Mouse (Mus musculus) heart, embryonic 13.5 days (tissue): Measurements from ENCODE around the gene Rrm1. TPM values are rescaled to one million over a fixed set of nuclear protein-coding genes. Genes with fewer than 3 reads are reported as not detected.

Experiments
- ATAC-seq: fragments of 200-750 bp; cut with Nextera tagmentation; 2 replicates; pipeline ENCODE4 v1.8.0; 2017; ENCODE audit warnings: moderate TSS enrichment; ENCODE audit not compliant: insufficient number of reproducible peaks, low FRiP score, low TSS enrichment; ENCODE audit errors: extremely low read depth
- H3K27ac ChIP-seq: fragments of 300-500 bp; sonication (generic); replicated peaks from 2 replicates; pipeline ENCODE4 v1.5.1; 2015; ENCODE audit warnings: moderate library complexity, mild to moderate bottlenecking, inconsistent platforms
- H3K27me3 ChIP-seq: fragments of 300-500 bp; sonication (generic); replicated peaks from 2 replicates; pipeline ENCODE4 v1.6.1; 2015; ENCODE audit warnings: mild to moderate bottlenecking, inconsistent platforms
- H3K36me3 ChIP-seq: fragments of 300-500 bp; sonication (generic); 2 replicates; pipeline ENCODE4 v1.6.1; 2015; ENCODE audit warnings: mild to moderate bottlenecking, inconsistent platforms
- H3K4me1 ChIP-seq: fragments of 300-500 bp; sonication (generic); 2 replicates; pipeline ENCODE4 v1.6.1; 2015; ENCODE audit warnings: inconsistent platforms
- H3K4me2 ChIP-seq: fragments of 300-500 bp; sonication (generic); 2 replicates; pipeline ENCODE4 v1.6.1; 2015; ENCODE audit warnings: inconsistent platforms, mild to moderate bottlenecking, moderate library complexity
- H3K4me3 ChIP-seq: fragments of 300-500 bp; sonication (generic); 2 replicates; pipeline ENCODE4 v1.5.1; 2015; ENCODE audit warnings: moderate library complexity, mild to moderate bottlenecking, inconsistent platforms
- H3K9ac ChIP-seq: fragments of 300-500 bp; sonication (generic); 2 replicates; pipeline ENCODE4 v1.6.1; 2015; ENCODE audit warnings: inconsistent platforms, mild to moderate bottlenecking, moderate library complexity
- H3K9me3 ChIP-seq: fragments of 300-500 bp; sonication (generic); 2 replicates; pipeline ENCODE4 v1.6.1; 2016; ENCODE audit warnings: inconsistent platforms
- WGBS: fragments of 180-500 bp; shearing (Covaris S2); methylation state at CpG from one replicate; pipeline ENCODE4 v1.1.7; 2015; ENCODE audit warnings: mixed read lengths; 5-methylcytosine and 5-hydroxymethylcytosine counted together
- polyA plus RNA-seq: library from polyadenylated mRNA; unstranded; fragments of >200 nt; fragmentation: Nextera tagmentation; extraction: Ambion mirVana; gene quantifications from 2 replicates; pipeline ENCODE4 v1.2.1, GENCODE M21; 2015

Rrm1 gene
- polyA plus RNA-seq, 1 experiment from 2014 or later = 126 TPM

DNA sequence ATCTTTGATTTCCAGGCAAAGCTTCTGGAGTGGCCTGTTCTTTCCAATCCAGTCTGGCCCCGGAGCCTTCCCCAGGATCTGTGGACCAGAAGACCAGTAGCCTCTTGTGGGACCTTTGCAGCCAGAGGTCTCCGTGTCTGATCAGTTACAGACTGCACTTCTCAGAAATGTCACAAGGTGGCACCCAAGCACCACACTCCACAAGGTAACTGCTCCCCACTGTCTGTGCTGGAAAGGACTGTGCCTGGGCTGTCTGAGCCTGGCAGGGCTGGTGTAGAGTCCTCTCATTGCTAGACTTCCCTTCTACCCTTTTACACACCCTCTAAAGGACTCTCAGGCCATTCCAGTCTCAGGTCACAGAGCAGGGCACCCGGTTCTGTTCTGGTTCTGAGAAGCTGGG lies 65.4 kb downstream of the Rrm1 start:
- Histone ChIP-seq H3K36me3 (no peaks in the 10 kb centered on the region), H3K4me1 (no peaks in the 10 kb centered on the region), H3K9me3 (no peaks in the 10 kb centered on the region), H3K4me2 (no peak overlapping the region), H3K27ac (no peak overlapping the region), H3K4me3 (no peak overlapping the region), H3K9ac (no peak overlapping the region), H3K27me3 (peaks cover 7% of the 10 kb centered on the region)
- ATAC-seq = no peak
- WGBS = 40% methylated on average over 3 of the region's 3 CpGs

GRCm38 (mm10) chr7:102508066-102508465 lies 66.6 kb downstream of the Rrm1 start:
- no peaks in the 10 kb centered on the region for H3K9me3 ChIP-seq
- no peak overlapping the region for H3K4me3 ChIP-seq
- H3K9ac ChIP-seq = no peak overlapping the region
- 77% methylated on average over 9 of the region's 9 CpGs for WGBS
- H3K4me1 ChIP-seq = no peaks in the 10 kb centered on the region
- H3K27me3 ChIP-seq = peaks cover 15% of the 10 kb centered on the region
- no peak overlapping the region for H3K27ac ChIP-seq
- no peak overlapping the region for H3K4me2 ChIP-seq
- no peak for ATAC-seq
- no peaks in the 10 kb centered on the region for H3K36me3 ChIP-seq

DNA sequence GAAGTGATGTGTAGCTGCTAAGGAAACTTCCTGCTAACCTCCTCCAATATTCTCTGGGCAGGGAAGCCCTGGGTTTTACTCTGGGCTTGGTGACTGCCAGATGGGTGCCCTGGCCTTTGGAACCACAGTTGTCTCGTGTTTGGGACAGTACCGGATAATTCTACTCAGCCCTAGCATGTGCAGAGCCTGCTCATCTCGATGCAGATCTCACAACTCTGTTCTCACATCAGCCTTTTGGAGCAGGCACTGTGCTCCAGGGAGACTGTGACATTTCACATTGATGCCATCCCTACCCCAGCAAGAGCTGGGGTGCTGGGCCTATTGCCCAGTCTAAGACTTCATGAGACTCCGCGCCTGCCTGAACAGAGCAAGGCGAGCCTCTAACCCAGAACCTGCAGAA lies 67.2 kb downstream of the Rrm1 start:
- Histone ChIP-seq H3K9ac (no peak overlapping the region), H3K27me3 (peaks cover 18% of the 10 kb centered on the region), H3K4me3 (no peak overlapping the region), H3K27ac (no peak overlapping the region), H3K9me3 (no peaks in the 10 kb centered on the region), H3K4me2 (no peak overlapping the region), H3K4me1 (no peaks in the 10 kb centered on the region), H3K36me3 (no peaks in the 10 kb centered on the region)
- ATAC-seq = no peak
- WGBS = 79% methylated on average over 6 of the region's 6 CpGs

DNA sequence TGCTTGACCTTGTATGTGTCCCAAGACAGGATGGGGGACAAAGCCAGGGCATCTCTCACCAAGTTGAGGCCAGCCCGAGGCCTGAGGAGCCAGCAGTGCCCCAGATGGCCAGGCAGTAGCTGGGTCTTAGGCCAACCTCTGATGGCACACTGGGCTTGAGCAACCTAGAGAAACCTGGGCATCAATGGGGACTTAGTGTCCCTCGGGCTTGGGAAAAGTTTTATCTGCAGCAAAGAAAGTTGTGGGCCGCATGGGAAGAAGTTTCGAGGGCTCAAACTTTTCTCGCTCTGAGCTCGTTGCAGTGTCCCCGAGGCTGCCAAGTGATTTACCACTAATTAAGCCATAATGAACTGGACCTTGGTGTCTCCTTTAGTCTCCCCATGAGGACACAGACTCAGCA lies 68.2 kb downstream of the Rrm1 start:
- Histone ChIP-seq H3K9ac (no peak overlapping the region), H3K4me2 (no peak overlapping the region), H3K36me3 (no peaks in the 10 kb centered on the region), H3K9me3 (no peaks in the 10 kb centered on the region), H3K27ac (no peak overlapping the region), H3K27me3 (peaks cover 29% of the 10 kb centered on the region), H3K4me1 (no peaks in the 10 kb centered on the region), H3K4me3 (no peak overlapping the region)
- WGBS = 78% methylated on average over 7 of the region's 7 CpGs
- no peak for ATAC-seq

DNA sequence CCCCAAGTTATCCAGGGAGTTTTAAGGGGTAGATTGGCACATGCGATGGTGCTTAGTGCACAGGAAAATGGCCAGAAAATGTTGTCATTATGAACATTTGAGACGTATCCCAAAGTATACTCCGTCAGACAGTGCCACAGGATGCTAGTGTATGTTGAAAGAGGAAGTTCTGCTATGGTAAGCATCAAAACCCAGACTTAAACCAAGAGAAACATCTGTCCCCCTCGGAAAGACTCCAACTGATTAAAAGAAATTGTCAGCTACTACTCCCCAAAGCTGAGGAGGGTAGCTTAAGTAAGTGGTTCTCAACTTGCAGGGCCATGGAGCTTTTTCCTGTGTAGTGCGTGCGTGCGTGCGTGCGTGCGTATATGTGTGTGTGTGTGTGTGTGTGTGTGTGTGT lies 70.4 kb downstream of the Rrm1 start:
- Histone ChIP-seq H3K4me3 (no peak overlapping the region), H3K9me3 (no peaks in the 10 kb centered on the region), H3K9ac (no peak overlapping the region), H3K36me3 (no peaks in the 10 kb centered on the region), H3K4me2 (no peak overlapping the region), H3K27me3 (peaks cover 43% of the 10 kb centered on the region), H3K4me1 (peaks cover 7% of the 10 kb centered on the region), H3K27ac (no peak overlapping the region)
- ATAC-seq = no peak
- WGBS = 87% methylated on average over 10 of the region's 10 CpGs

- 1% methylated on average over 53 of the region's 54 CpGs for WGBS
- no peak overlapping the region for H3K27ac ChIP-seq
These were observed 71.4 kb downstream of the Rrm1 start for GRCm38 (mm10) chr7:102512814-102513435.

DNA sequence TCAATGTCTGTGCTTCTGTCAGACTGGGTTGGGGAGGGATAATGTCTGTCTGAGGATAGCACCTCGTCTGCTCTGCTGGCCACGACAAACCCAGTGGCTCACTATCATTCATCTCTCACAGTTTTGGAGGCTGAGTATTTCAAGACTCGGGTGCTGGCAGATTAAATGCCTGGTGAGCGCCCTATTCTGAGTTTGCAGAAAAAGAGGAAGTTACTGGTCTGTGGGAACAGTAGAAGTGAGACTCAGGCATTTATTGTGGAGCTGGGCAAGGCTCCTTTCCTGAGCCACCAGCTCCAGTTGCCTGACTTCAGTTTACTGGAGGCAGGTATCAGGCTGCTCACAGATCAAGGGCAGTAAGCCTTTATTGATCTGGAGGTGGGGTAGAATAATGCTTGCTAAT lies 72.6 kb downstream of the Rrm1 start:
- no peak for ATAC-seq
- Histone ChIP-seq H3K27ac (no peak overlapping the region), H3K4me1 (peaks cover 7% of the 10 kb centered on the region), H3K36me3 (no peaks in the 10 kb centered on the region), H3K9me3 (no peaks in the 10 kb centered on the region), H3K27me3 (peaks cover 51% of the 10 kb centered on the region), H3K4me2 (no peak overlapping the region), H3K4me3 (no peak overlapping the region), H3K9ac (no peak overlapping the region)
- WGBS = 34% methylated on average over 4 of the region's 4 CpGs

More at GRCm38 (mm10) chr7:102512814-102513435, 71.4 kb downstream of the Rrm1 start:
- peaks cover 51% of the 10 kb centered on the region for H3K27me3 ChIP-seq
- no peaks in the 10 kb centered on the region for H3K9me3 ChIP-seq
- peak overlapping the region; percentile 87 for H3K4me2 ChIP-seq
- H3K4me1 ChIP-seq = peaks cover 7% of the 10 kb centered on the region
- peak; percentile 64; the same call in 1 of the 2 replicates for ATAC-seq
- peak overlapping the region; percentile 81 for H3K9ac ChIP-seq
- no peaks in the 10 kb centered on the region for H3K36me3 ChIP-seq
- peak overlapping the region; percentile 57 for H3K4me3 ChIP-seq

DNA sequence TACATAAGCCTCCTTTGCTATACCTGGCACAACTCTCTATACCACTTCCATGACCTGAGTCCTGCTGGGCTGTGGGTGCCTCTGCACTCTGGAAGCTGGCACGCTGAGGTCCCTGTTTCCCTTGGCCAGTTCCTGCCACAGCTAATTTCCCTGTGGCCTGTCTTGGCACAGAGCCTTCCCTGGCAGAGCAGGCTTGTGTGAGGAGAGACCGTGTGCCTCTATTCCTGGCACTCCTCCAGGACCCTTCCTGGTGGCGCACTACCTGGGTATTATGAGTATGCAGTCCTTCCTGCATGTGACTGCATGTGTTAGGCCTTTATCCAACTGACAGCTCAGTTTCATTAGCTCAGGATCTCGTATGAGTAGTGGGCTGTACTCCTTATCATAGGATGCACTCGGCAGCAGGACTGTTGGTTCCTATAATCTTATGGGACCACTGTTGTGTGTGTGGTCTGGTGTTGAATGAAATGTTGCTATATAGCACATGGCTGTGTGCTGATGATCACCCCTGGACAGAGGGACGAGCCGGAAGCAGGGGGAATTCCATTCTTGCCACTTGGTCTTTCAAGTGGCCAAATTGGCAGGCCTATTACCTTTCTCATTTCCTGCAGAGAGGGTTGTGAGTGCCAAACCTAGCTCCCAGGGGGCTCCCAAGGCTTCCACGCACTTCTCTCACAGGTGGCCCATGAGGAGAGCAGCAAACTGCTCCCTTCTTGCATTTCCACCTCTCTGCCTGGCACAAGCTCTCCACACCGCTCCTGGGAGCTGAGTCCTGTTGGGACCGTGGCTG lies 75.0 kb downstream of the Rrm1 start:
- Histone ChIP-seq H3K9me3 (no peaks in the 10 kb centered on the region), H3K27ac (no peak overlapping the region), H3K4me2 (no peak overlapping the region), H3K4me1 (peaks cover 7% of the 10 kb centered on the region), H3K4me3 (no peak overlapping the region), H3K27me3 (peaks cover 47% of the 10 kb centered on the region), H3K9ac (no peak overlapping the region), H3K36me3 (no peaks in the 10 kb centered on the region)
- ATAC-seq = no peak
- 54% methylated on average over 10 of the region's 10 CpGs for WGBS

GRCm38 (mm10) chr7:102517051-102517335 lies 75.5 kb downstream of the Rrm1 start:
- Histone ChIP-seq H3K4me1 (peaks cover 7% of the 10 kb centered on the region), H3K9ac (no peak overlapping the region), H3K27me3 (peaks cover 42% of the 10 kb centered on the region), H3K4me2 (no peak overlapping the region), H3K27ac (no peak overlapping the region), H3K4me3 (no peak overlapping the region), H3K36me3 (no peaks in the 10 kb centered on the region), H3K9me3 (no peaks in the 10 kb centered on the region)
- WGBS = 72% methylated on average over 2 of the region's 2 CpGs
- ATAC-seq = no peak

Other genes with a start within 250 kb of the Rrm1 start
- 21.1 and 22.0 TPM in 2 replicates for gene Nup98, start 231.5 kb upstream of the Rrm1 start, polyA plus RNA-seq
- 56.3 and 61.3 TPM in 2 replicates for gene Pgap2, start 231.5 kb upstream of the Rrm1 start, polyA plus RNA-seq
- 43.8 and 46.5 TPM in 2 replicates for gene Rhog, start 185.6 kb upstream of the Rrm1 start, polyA plus RNA-seq
- gene Stim1, start 173.9 kb upstream of the Rrm1 start, polyA plus RNA-seq = 11.7 and 13.0 TPM in 2 replicates
- 0.36 TPM in 1 of 2 replicates, not detected in the other for gene Olfr543, start 40.0 kb downstream of the Rrm1 start, polyA plus RNA-seq
- gene Olfr544, start 46.6 kb downstream of the Rrm1 start, polyA plus RNA-seq = not detected in 2 replicates
- gene Olfr545, start 57.9 kb downstream of the Rrm1 start, polyA plus RNA-seq = 0.04 and 0.13 TPM in 2 replicates
- not detected in 2 replicates for gene Olfr547, start 93.1 kb downstream of the Rrm1 start, polyA plus RNA-seq
- gene Olfr548-ps1, start 99.2 kb downstream of the Rrm1 start, polyA plus RNA-seq = not detected in 2 replicates
- not detected in 2 replicates for gene Olfr549, start 108.2 kb downstream of the Rrm1 start, polyA plus RNA-seq
- 0.51 and 0.64 TPM in 2 replicates for gene Trim21, start 123.8 kb downstream of the Rrm1 start, polyA plus RNA-seq
- gene Olfr550, start 129.7 kb downstream of the Rrm1 start, polyA plus RNA-seq = not detected in 2 replicates
- not detected in 2 replicates for gene Olfr551, start 150.2 kb downstream of the Rrm1 start, polyA plus RNA-seq
- gene Olfr552, start 156.1 kb downstream of the Rrm1 start, polyA plus RNA-seq = not detected in 2 replicates
- not detected in 2 replicates for gene Olfr553, start 176.5 kb downstream of the Rrm1 start, polyA plus RNA-seq
- gene Olfr554, start 196.7 kb downstream of the Rrm1 start, polyA plus RNA-seq = not detected in 2 replicates
- gene Olfr555, start 217.1 kb downstream of the Rrm1 start, polyA plus RNA-seq = not detected in 2 replicates
- not detected in 2 replicates for gene Olfr556, start 223.2 kb downstream of the Rrm1 start, polyA plus RNA-seq
- gene Trim68, start 245.6 kb downstream of the Rrm1 start, polyA plus RNA-seq = 11.3 and 12.1 TPM in 2 replicates